In genomic region chr6:145578457-145579185, GRCm38 (mm10) we compare ENCODE assay signal across 11 mouse cellular contexts. TPM values are rescaled to one million over a fixed set of nuclear protein-coding genes. Genes with fewer than 3 reads are reported as not detected.
DNase-seq lines count a peak whose midpoint lies in the region; ATAC-seq and TF ChIP-seq lines count a peak whose summit lies in the region.
"Had no signal": no experiment of that assay in that cellular context is flagged by ENCODE, and none has a peak within 500 bp of the region (broad histone marks: within the 10 kb centered on the region; RNA-seq: fewer than 3 reads in every experiment).

No protein-coding gene starts in this region.

- H3K27me3 ChIP-seq in midbrain, embryonic 10.5 days (ENCODE audit: low read depth, poor library complexity, severe bottlenecking): no peaks in the 10 kb centered on the region; the same call in 1 of the 2 replicates
- no peaks in the 10 kb centered on the region for H3K27me3 ChIP-seq in midbrain, embryonic 11.5 days (ENCODE audit: control insufficient read depth, insufficient read depth, low read length)
- no peaks in the 10 kb centered on the region for H3K27me3 ChIP-seq in forebrain, embryonic 14.5 days (replicated peaks; ENCODE audit: control insufficient read depth, insufficient read depth, low read length)
- H3K27me3 ChIP-seq in kidney, postnatal 0 days (ENCODE audit: insufficient read depth, low read length): no peaks in the 10 kb centered on the region
- H3K27me3 ChIP-seq in neural tube, embryonic 13.5 days: no peaks in the 10 kb centered on the region
- H3K27me3 ChIP-seq: embryonic facial prominence, embryonic 13.5 days had no signal

- peak overlapping the region; percentile 38 for H3K27ac ChIP-seq in midbrain, embryonic 10.5 days (replicated peaks)
- no peak overlapping the region for H3K27ac ChIP-seq in midbrain, embryonic 11.5 days (ENCODE audit: low read depth, low read length)
- peak overlapping the region; percentile 3; the same call in 1 of the 2 replicates for H3K27ac ChIP-seq in forebrain, embryonic 14.5 days (ENCODE audit: low read depth, low read length)
- peak overlapping the region; percentile 54; the same call in 1 of the 2 replicates for H3K27ac ChIP-seq in kidney, postnatal 0 days
- peak overlapping the region; percentile 55 for H3K27ac ChIP-seq in neural tube, embryonic 13.5 days (replicated peaks)
- H3K27ac ChIP-seq: embryonic facial prominence, embryonic 13.5 days had no signal

- no peak for DNase-seq in midbrain, embryonic 10.5 days (ENCODE audit: low spot score)
- no peak for DNase-seq in midbrain, embryonic 11.5 days (ENCODE audit: low spot score, missing footprints)
- peak; percentile 39 for DNase-seq in forebrain, embryonic 14.5 days (ENCODE audit: low spot score)
- DNase-seq in kidney, postnatal 0 days (ENCODE audit: low spot score): peak; percentile 71
- DNase-seq in layer of hippocampus, postnatal 14 days (ENCODE audit: low spot score in 2 of 2): no peak
- DNase-seq in frontal cortex, postnatal 36 days (ENCODE audit: low spot score in 2 of 2): no peak
- DNase-seq in left cerebral cortex, adult 11 months (ENCODE audit: low spot score): no peak
- DNase-seq: right cerebral cortex, postnatal 14 days had no signal

- H3K4me2 ChIP-seq in midbrain, embryonic 11.5 days: no peak overlapping the region
- H3K4me2 ChIP-seq in forebrain, embryonic 14.5 days (ENCODE audit: low read length): no peak overlapping the region
- peak overlapping the region; percentile 1; the same call in 1 of the 2 replicates for H3K4me2 ChIP-seq in kidney, postnatal 0 days (ENCODE audit: low read length)
- no peak overlapping the region for H3K4me2 ChIP-seq in neural tube, embryonic 13.5 days
- H3K4me2 ChIP-seq: embryonic facial prominence, embryonic 13.5 days had no signal

- peaks cover 20% of the 10 kb centered on the region for H3K4me1 ChIP-seq in midbrain, embryonic 10.5 days
- peaks cover 4% of the 10 kb centered on the region for H3K4me1 ChIP-seq in midbrain, embryonic 11.5 days (ENCODE audit: control insufficient read depth, insufficient read depth, low read length)
- H3K4me1 ChIP-seq in forebrain, embryonic 14.5 days (ENCODE audit: control insufficient read depth, insufficient read depth, low read length): peaks cover 7% of the 10 kb centered on the region; the same call in 1 of the 2 replicates
- H3K4me1 ChIP-seq in kidney, postnatal 0 days (replicated peaks; ENCODE audit: insufficient read depth, low read length): peaks cover 10% of the 10 kb centered on the region
- H3K4me1 ChIP-seq in neural tube, embryonic 13.5 days (replicated peaks): peaks cover 22% of the 10 kb centered on the region; the same call in 1 of the 2 replicates

- no peaks in the 10 kb centered on the region for H3K36me3 ChIP-seq in midbrain, embryonic 10.5 days
- H3K36me3 ChIP-seq in midbrain, embryonic 11.5 days (ENCODE audit: control insufficient read depth, insufficient read depth, low read length): no peaks in the 10 kb centered on the region
- no peaks in the 10 kb centered on the region for H3K36me3 ChIP-seq in forebrain, embryonic 14.5 days (ENCODE audit: control insufficient read depth, insufficient read depth, low read length)
- no peaks in the 10 kb centered on the region for H3K36me3 ChIP-seq in kidney, postnatal 0 days (ENCODE audit: insufficient read depth, low read length)
- H3K36me3 ChIP-seq in neural tube, embryonic 13.5 days: no peaks in the 10 kb centered on the region
- H3K36me3 ChIP-seq: embryonic facial prominence, embryonic 13.5 days had no signal

- peak; percentile 13; the same call in 1 of the 2 replicates for TF ChIP-seq CTCF in kidney, postnatal 0 days (IDR thresholded peaks at IDR 0.05; ENCODE audit: low read depth)

- H3K4me3 ChIP-seq in midbrain, embryonic 10.5 days: no peak overlapping the region
- no peak overlapping the region for H3K4me3 ChIP-seq in midbrain, embryonic 11.5 days (ENCODE audit: low read depth, low read length)
- no peak overlapping the region for H3K4me3 ChIP-seq in forebrain, embryonic 14.5 days (ENCODE audit: low read depth, low read length)
- H3K4me3 ChIP-seq in kidney, postnatal 0 days (replicated peaks; ENCODE audit: low read depth, low read length): no peak overlapping the region
- H3K4me3 ChIP-seq in neural tube, embryonic 13.5 days: no peak overlapping the region
- H3K4me3 ChIP-seq: embryonic facial prominence, embryonic 13.5 days had no signal

- 58% methylated on average over 10 of the region's 10 CpGs for WGBS in midbrain, embryonic 10.5 days
- 46% methylated on average over 10 of the region's 10 CpGs for WGBS in midbrain, embryonic 11.5 days
- WGBS in forebrain, embryonic 14.5 days: 27% methylated on average over 10 of the region's 10 CpGs
- WGBS in kidney, postnatal 0 days: 15% methylated on average over 10 of the region's 10 CpGs
- WGBS in neural tube, embryonic 13.5 days: 49% methylated on average over 10 of the region's 10 CpGs

- ATAC-seq in midbrain, embryonic 11.5 days (ENCODE audit: low FRiP score): no peak
- ATAC-seq in forebrain, embryonic 14.5 days: peak; percentile 48; the same call in 1 of the 2 replicates
- ATAC-seq in kidney, postnatal 0 days (replicated peaks; ENCODE audit: low FRiP score, low read depth): peak; percentile 80
- peak; percentile 65 for ATAC-seq in neural tube, embryonic 13.5 days (ENCODE audit: low read depth)

- no peaks in the 10 kb centered on the region for H3K9me3 ChIP-seq in midbrain, embryonic 10.5 days (replicated peaks)
- H3K9me3 ChIP-seq in midbrain, embryonic 11.5 days (ENCODE audit: control insufficient read depth, low read length): no peaks in the 10 kb centered on the region
- no peaks in the 10 kb centered on the region for H3K9me3 ChIP-seq in forebrain, embryonic 14.5 days (replicated peaks; ENCODE audit: control insufficient read depth, low read length)
- H3K9me3 ChIP-seq in kidney, postnatal 0 days (replicated peaks; ENCODE audit: low read length): no peaks in the 10 kb centered on the region
- no peaks in the 10 kb centered on the region for H3K9me3 ChIP-seq in neural tube, embryonic 13.5 days
- H3K9me3 ChIP-seq: embryonic facial prominence, embryonic 13.5 days had no signal

- no peak overlapping the region for H3K9ac ChIP-seq in midbrain, embryonic 11.5 days (ENCODE audit: low read length)
- no peak overlapping the region for H3K9ac ChIP-seq in forebrain, embryonic 14.5 days (ENCODE audit: low read length)
- H3K9ac ChIP-seq in kidney, postnatal 0 days (ENCODE audit: low read depth, low read length): no peak overlapping the region
- no peak overlapping the region for H3K9ac ChIP-seq in neural tube, embryonic 13.5 days
- H3K9ac ChIP-seq: embryonic facial prominence, embryonic 13.5 days had no signal

RNA-seq across cellular contexts. Expression of gene Lmntd1, which starts 35.5 kb away (rescaled TPM):
- polyA plus RNA-seq in midbrain, embryonic 10.5 days (2016; fragmentation: Nextera tagmentation; extraction: Ambion mirVana): 0.11 and 0.30 TPM in 2 replicates
- polyA plus RNA-seq in midbrain, embryonic 11.5 days (2014; fragmentation: Nextera tagmentation; extraction: Ambion mirVana): 0.18 and 0.50 TPM in 2 replicates
- polyA plus RNA-seq in forebrain, embryonic 14.5 days (2014; fragmentation: Nextera tagmentation; extraction: Ambion mirVana): 0.93 and 0.95 TPM in 2 replicates
- polyA plus RNA-seq in kidney, postnatal 0 days (2015; fragmentation: Nextera tagmentation; extraction: Ambion mirVana): 2.6 and 3.0 TPM in 2 replicates
- polyA plus RNA-seq in neural tube, embryonic 13.5 days (2015; fragmentation: Nextera tagmentation; extraction: Ambion mirVana): 0.98 and 1.2 TPM in 2 replicates
- total RNA-seq in layer of hippocampus, postnatal 14 days (2021): 1 to 10 TPM; 1.5 to 2.0 TPM

RNA-seq across cellular contexts. Expression of gene Tuba3b, which starts 36.9 kb away (rescaled TPM):
- polyA plus RNA-seq in midbrain, embryonic 10.5 days (2016; fragmentation: Nextera tagmentation; extraction: Ambion mirVana): not detected in 2 replicates
- not detected in 2 replicates for polyA plus RNA-seq in midbrain, embryonic 11.5 days (2014; fragmentation: Nextera tagmentation; extraction: Ambion mirVana)
- not detected in 2 replicates for polyA plus RNA-seq in forebrain, embryonic 14.5 days (2014; fragmentation: Nextera tagmentation; extraction: Ambion mirVana)
- not detected in 2 replicates for polyA plus RNA-seq in kidney, postnatal 0 days (2015; fragmentation: Nextera tagmentation; extraction: Ambion mirVana)
- polyA plus RNA-seq in neural tube, embryonic 13.5 days (2015; fragmentation: Nextera tagmentation; extraction: Ambion mirVana): not detected in 2 replicates
- not detected for total RNA-seq in layer of hippocampus, postnatal 14 days (2021)
- total RNA-seq: left cerebral cortex, postnatal 10 days had no signal
- polyA plus RNA-seq: embryonic facial prominence, embryonic 13.5 days had no signal

Comparison
In these comparisons a context has a peak if more than half of its experiments do, and no peak if none do; other contexts are left out.
1. DNase-seq: peak in forebrain, embryonic 14.5 days (single experiment) and kidney, postnatal 0 days (single experiment); none in midbrain, embryonic 10.5 days (single experiment), midbrain, embryonic 11.5 days (single experiment), layer of hippocampus, postnatal 14 days (0 of 2), frontal cortex, postnatal 36 days (0 of 2) and left cerebral cortex, adult 11 months (single experiment).